Mouse (Mus musculus): ENCODE measurements around the gene Olfr410. TPM values are rescaled to one million over a fixed set of nuclear protein-coding genes. Genes with fewer than 3 reads are reported as not detected.

Gene Olfr410
- polyA plus RNA-seq, 1 experiment from 2014 or later: not detected

GRCm38 (mm10) chr11:74283436-74283835, 54.4 kb downstream of the Olfr410 start, which contains the start of gene Olfr59:
TSS of gene Olfr59 (plus strand) at chr11:74283736.
- Histone ChIP-seq H3K27me3 (replicated peaks) (no peaks in the 10 kb centered on the region), H3K9me3 (replicated peaks) (peaks cover 8% of the 10 kb centered on the region), H3K9ac (no peak within 1 kb of the TSS), H3K27ac (ENCODE audit: poor library complexity, severe bottlenecking) (no peak within 1 kb of the TSS), H3K4me3 (no peak within 1 kb of the TSS), H3K4me1 (replicated peaks) (no peaks in the 10 kb centered on the region), H3K4me2 (no peak within 1 kb of the TSS), H3K36me3 (no peaks in the 10 kb centered on the region)
- ATAC-seq (ENCODE audit: insufficient number of reproducible peaks, low FRiP score): no peak
- 46% methylated on average over 2 of the region's 2 CpGs for WGBS

Other genes with a start within 250 kb of the Olfr410 start
- not detected in 2 replicates for gene Olfr401, start 224.3 kb downstream of the Olfr410 start, polyA plus RNA-seq (2016; fragmentation: Nextera tagmentation; extraction: Ambion mirVana)
- not detected in 2 replicates for gene Olfr402, start 184.5 kb downstream of the Olfr410 start, polyA plus RNA-seq (2016; fragmentation: Nextera tagmentation; extraction: Ambion mirVana)
- not detected in 2 replicates for gene Olfr403, start 151.8 kb downstream of the Olfr410 start, polyA plus RNA-seq (2016; fragmentation: Nextera tagmentation; extraction: Ambion mirVana)
- not detected in 2 replicates for gene Olfr43, start 126.7 kb downstream of the Olfr410 start, polyA plus RNA-seq (2016; fragmentation: Nextera tagmentation; extraction: Ambion mirVana)
- gene Olfr406, start 78.2 kb downstream of the Olfr410 start, polyA plus RNA-seq (2016; fragmentation: Nextera tagmentation; extraction: Ambion mirVana): not detected in 2 replicates
- gene Olfr59, start 54.3 kb downstream of the Olfr410 start, polyA plus RNA-seq (2016; fragmentation: Nextera tagmentation; extraction: Ambion mirVana): not detected in 2 replicates
- gene Olfr411, start 14.6 kb upstream of the Olfr410 start, polyA plus RNA-seq (2016; fragmentation: Nextera tagmentation; extraction: Ambion mirVana): not detected in 2 replicates
- gene Olfr412, start 24.0 kb upstream of the Olfr410 start, polyA plus RNA-seq (2016; fragmentation: Nextera tagmentation; extraction: Ambion mirVana): not detected in 2 replicates